Mouse (Mus musculus): ENCODE measurements around the gene Exph5.

The Exph5 gene

GRCm38 (mm10) chr9:53351899-53352298, 50.4 kb downstream of the Exph5 start:
- in situ Hi-C loops (cut with MboI; ENCODE audit: low sequenced_read_pairs), result no loop called here

- in situ Hi-C loops (cut with MboI; ENCODE audit: low sequenced_read_pairs), result no loop called here
Observed at GRCm38 (mm10) chr9:53353161-53353560, 51.7 kb downstream of the Exph5 start.

GRCm38 (mm10) chr9:53356219-53357155, 55.0 kb downstream of the Exph5 start:
- in situ Hi-C loops (cut with MboI; ENCODE audit: low sequenced_read_pairs), result no loop called here

GRCm38 (mm10) chr9:53371339-53371738, 69.9 kb downstream of the Exph5 start:
- in situ Hi-C loops (cut with MboI; ENCODE audit: low sequenced_read_pairs), result no loop called here

- in situ Hi-C loops (cut with MboI; ENCODE audit: low sequenced_read_pairs), result no loop called here
Observed at GRCm38 (mm10) chr9:53375907-53376306, 74.4 kb downstream of the Exph5 start.

- in situ Hi-C loops (cut with MboI; ENCODE audit: low sequenced_read_pairs), result no loop called here
Observed at GRCm38 (mm10) chr9:53376820-53377219, 75.3 kb downstream of the Exph5 start.

- in situ Hi-C loops (cut with MboI; ENCODE audit: low sequenced_read_pairs), result no loop called here
Observed at GRCm38 (mm10) chr9:53377597-53377996, 76.1 kb downstream of the Exph5 start.

- in situ Hi-C loops (cut with MboI; ENCODE audit: low sequenced_read_pairs), result no loop called here
Observed at GRCm38 (mm10) chr9:53378171-53378570, 76.7 kb downstream of the Exph5 start.

- in situ Hi-C loops (cut with MboI; ENCODE audit: low sequenced_read_pairs), result no loop called here
Observed at GRCm38 (mm10) chr9:53380595-53380994, 79.1 kb downstream of the Exph5 start.

GRCm38 (mm10) chr9:53381113-53381615, 79.7 kb downstream of the Exph5 start:
- in situ Hi-C loops (cut with MboI; ENCODE audit: low sequenced_read_pairs), result no loop called here

GRCm38 (mm10) chr9:53383951-53384866, 82.7 kb downstream of the Exph5 start, which contains the start of gene Kdelc2:
Gene Kdelc2, plus strand, starts transcription at chr9:53384025.
- in situ Hi-C loops (cut with MboI; ENCODE audit: low sequenced_read_pairs), result no loop called here

GRCm38 (mm10) chr9:53384873-53385272, 83.4 kb downstream of the Exph5 start:
- in situ Hi-C loops (cut with MboI; ENCODE audit: low sequenced_read_pairs), result no loop called here

GRCm38 (mm10) chr9:53387431-53387830, 86.0 kb downstream of the Exph5 start:
- in situ Hi-C loops (cut with MboI; ENCODE audit: low sequenced_read_pairs), result no loop called here

GRCm38 (mm10) chr9:53389109-53389508, 87.6 kb downstream of the Exph5 start:
- in situ Hi-C loops (cut with MboI; ENCODE audit: low sequenced_read_pairs), result no loop called here

GRCm38 (mm10) chr9:53390136-53390535, 88.7 kb downstream of the Exph5 start:
- in situ Hi-C loops (cut with MboI; ENCODE audit: low sequenced_read_pairs), result no loop called here

GRCm38 (mm10) chr9:53397685-53398387, 96.4 kb downstream of the Exph5 start:
- in situ Hi-C loops (cut with MboI; ENCODE audit: low sequenced_read_pairs), result loop anchor here (5.0 kb wide), 1 partner anchor 141 kb away; no protein-coding TSS in a partner anchor

- in situ Hi-C loops (cut with MboI; ENCODE audit: low sequenced_read_pairs), result loop anchor here (5.0 kb wide), 1 partner anchor 141 kb away; no protein-coding TSS in a partner anchor
Observed at GRCm38 (mm10) chr9:53398388-53398700, 96.9 kb downstream of the Exph5 start.

- in situ Hi-C loops (cut with MboI; ENCODE audit: low sequenced_read_pairs), result loop anchor here (5.0 kb wide), 1 partner anchor 142 kb away; no protein-coding TSS in a partner anchor
Observed at GRCm38 (mm10) chr9:53399537-53399936, 98.1 kb downstream of the Exph5 start.

GRCm38 (mm10) chr9:53400696-53401095, 99.2 kb downstream of the Exph5 start:
- in situ Hi-C loops (cut with MboI; ENCODE audit: low sequenced_read_pairs), result no loop called here

- in situ Hi-C loops (cut with MboI; ENCODE audit: low sequenced_read_pairs), result no loop called here
Observed at GRCm38 (mm10) chr9:53401146-53401545, 99.7 kb downstream of the Exph5 start.
